Mouse (Mus musculus): ENCODE data around the gene Hist3h2a.
"Not testable (repeated sequence)": the region's sequence is repeated elsewhere in the genome, so short reads cannot be mapped to it uniquely, and the experiment has no call there.

Gene Hist3h2a

DNA sequence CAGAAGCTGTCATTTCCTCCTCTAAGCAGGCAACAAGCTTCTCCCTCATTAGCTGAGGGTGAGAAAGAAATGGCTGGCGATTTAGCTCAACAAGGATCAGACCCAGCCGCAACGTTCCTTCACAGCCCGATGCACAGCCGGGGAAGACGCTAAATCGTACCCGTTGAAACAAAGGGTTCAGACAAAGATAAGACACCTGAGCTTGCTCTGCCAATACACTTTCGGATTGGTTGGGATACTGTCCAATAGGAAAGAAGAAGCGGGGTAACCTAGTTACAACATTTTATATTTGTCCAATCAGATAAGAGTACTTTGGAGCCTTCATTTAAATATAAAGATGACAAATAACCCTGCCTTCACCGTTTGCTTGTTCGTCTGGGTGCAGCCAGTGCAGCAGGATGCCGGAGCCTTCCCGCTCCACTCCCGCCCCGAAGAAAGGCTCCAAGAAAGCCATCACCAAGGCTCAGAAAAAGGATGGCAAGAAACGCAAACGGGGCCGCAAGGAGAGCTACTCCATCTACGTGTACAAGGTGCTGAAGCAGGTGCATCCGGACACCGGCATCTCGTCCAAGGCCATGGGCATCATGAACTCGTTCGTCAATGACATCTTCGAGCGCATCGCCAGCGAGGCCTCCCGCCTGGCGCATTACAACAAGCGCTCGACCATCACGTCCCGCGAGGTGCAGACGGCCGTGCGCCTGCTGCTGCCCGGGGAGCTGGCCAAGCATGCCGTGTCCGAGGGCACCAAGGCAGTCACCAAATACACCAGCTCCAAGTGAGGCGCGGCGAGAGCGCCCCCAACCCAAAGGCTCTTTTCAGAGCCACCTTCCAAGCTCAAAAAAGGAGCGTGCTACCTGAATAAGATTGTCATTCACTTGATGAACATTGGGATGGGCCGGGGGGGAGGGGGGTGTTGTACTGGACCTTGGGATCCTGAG is 5.7 kb upstream of the Hist3h2a start, which contains the start of gene Hist3h2ba:
TSS of gene Hist3h2ba (plus strand) at position 379 of the 938 bp plus-strand sequence.
- peak; percentile 82 for DNase-seq

DNA sequence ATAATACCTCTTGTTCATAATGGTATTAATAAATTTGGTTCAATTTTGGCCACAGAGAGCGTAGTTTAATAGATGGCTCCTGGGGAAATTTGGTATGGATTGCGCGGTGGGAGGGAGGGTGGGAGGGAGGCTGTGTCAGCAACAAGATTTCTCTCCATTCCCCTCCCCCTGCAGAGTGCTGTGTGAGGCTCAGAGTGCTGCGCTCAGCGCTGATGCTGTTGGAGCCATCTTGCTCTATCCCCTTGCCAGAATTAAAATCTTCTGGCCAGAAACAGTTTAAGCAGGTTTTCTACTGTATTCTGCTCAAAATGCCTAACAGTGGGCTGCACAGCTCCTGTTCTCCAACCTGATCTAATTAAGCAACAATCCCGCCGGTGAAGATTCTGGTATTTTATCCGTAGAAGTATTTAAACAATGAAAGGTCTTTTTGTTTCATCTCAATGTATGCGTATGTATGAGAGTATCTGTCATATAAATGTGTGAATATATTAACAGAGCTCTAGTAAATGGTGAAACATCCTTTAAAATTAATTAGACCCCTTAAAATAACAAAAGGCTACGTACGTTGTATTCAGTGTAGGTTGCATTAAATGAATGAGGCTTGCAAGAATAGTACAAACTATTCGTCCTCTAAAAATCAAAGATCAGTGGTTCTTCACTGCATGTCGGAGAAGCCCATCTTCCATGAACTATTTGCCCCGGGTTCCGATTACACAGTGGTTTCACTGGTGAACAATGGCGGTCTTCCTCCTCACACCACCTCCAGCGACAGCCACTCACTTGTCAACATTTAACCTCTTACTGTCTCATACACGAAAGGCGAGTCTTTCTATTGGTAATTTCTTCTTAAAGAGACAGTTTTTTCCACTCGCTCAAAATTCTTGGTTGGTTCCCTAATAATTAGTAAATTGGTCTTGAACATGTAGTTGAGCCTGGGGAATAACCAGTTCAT is 4.7 kb upstream of the Hist3h2a start:
- DNase-seq, result peak; percentile 60

DNA sequence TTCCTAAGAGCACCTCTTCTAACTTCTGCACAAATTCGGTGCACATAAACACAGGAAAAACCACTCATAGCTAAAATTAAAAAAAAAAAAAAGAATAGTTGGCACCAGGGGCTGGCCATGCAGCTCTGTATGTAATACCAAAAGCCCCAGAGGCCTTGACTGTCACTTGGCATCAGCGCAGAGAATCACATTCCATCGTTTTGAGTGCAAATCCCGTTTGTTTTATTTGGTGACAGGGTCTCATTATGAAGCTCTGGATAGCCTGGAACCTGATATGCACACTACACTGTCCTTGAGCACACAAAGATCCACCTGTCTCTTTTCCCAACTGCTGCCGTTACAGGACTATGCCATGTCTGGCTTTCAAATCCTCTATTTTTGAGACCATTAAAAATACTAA is 3.3 kb upstream of the Hist3h2a start:
- DNase-seq, result no peak

DNA sequence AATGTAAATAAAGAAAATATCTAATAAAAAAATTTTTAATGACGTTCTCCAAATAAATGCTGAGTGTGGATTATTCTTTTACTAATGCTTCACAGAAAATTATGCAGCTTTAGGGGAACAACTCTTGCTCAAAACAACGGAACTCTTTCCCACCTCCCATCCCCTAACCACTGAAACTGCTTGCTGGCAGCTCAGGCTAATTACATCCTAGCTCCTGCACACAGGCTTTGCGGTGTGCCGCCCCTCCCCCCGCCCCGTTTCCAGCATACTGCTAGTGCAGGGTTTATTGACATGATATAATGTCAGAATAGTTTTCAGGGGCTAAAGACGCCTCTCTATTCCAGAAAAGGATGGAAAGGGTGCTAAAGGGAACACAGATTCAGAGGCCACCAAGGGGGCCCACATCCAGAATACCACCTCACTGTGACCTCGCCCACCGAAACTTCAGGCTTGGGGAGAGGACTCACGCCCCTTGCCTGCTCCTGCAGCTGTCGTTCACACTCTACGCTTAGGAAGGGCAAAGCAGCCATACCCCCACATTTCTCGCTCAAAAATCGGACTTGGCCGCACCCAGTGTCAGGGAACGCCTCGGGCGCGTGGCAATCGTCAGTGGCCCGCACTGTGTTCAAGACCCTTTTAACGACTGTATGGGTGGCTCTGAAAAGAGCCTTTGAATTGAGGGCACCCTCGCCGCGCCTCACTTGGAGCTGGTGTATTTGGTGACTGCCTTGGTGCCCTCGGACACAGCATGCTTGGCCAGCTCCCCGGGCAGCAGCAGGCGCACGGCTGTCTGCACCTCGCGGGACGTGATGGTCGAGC is 925 bp upstream of the Hist3h2a start:
- peak; percentile 67 for DNase-seq

DNA sequence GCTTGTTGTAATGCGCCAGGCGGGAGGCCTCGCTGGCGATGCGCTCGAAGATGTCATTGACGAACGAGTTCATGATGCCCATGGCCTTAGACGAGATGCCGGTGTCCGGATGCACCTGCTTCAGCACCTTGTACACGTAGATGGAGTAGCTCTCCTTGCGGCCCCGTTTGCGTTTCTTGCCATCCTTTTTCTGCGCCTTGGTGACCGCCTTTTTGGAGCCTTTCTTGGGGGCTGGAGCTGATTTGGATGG is 390 bp upstream of the Hist3h2a start:
- not testable (repeated sequence) for DNase-seq

DNA sequence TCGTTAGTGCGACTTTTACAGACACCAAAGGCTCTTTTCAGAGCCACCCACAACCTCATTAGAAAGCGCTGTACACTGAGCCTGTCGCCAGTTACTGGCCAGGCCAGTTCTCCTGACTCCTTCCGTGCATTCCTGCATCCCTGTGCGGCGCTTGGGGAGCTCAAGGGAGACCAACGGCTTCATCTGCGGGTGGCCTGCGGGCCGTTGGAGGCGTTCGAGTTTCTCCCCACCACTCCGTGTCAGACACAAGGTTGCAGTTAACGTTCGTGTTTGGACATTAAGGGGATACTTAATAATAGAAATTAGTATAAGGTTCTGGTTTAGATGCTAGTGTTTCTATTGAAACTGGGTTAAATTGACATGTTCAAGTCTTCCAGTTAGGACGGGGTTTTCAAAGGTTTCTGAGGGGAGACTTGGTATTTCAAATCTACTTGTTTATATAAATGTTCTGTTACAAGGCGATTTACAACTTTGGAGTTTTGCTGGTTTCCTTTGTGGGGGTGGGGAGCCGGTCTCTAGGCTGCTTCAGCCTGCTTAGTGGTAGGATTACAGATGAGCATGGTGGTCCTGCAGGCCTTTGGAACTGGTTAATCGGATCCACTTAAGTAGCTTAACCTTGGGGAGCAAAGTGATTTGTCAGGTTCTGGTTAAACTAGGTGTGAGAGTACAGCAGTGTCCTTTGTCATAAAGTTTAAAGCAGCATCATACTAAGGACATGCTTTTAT is 820 bp downstream of the Hist3h2a start:
- DNase-seq, result peak; percentile 55

DNA sequence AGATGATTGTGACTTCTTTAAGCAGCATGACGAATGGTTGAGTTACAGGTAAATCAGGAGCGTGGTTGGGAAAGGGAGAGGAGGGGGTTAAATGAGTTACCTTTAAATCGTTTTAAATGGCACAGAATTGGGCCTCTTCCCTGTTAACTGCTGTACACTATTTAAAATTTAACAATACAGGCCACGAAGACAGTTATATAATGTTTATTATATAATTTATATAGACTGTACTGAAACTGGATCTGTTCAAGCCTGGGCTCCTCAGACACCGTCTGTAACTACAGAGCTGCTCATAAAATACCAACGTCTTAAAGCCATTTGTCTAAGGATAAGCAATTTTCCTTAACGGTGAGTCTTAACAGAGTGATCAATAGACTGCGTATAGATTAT is 1.4 kb downstream of the Hist3h2a start:
- DNase-seq, result no peak

DNA sequence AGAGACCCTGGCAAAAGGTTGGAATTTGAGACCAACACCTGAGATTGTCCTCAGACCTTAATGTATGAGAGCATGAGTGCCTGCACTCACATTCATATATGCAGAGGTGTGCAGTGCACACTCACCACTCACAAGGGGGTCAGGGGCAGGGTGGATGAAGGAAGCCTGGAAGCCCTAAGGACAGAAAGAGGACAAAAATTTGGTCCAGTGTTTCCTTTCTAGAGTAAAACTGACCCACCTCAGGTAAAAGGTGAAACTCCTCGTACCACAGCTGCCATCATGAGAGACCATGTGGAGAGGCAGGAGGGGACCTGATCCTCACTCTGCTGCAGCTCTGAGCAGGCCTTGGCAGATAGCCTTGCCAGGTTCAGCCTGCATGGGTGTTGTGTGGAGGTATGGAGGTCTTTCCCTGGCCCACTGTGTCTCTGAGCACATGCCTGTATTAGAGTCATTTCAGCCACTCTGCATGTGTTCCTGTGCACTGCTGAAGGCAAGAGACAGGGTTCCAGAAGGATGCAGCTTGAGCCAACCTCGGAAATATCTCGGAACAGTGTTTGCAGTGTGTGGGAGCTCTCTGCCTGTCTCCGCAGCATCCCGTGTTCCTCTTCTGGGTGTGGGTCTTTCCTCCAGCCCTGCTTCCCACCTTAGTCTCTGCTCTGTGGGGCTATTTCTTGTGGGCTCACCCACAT is 2.9 kb downstream of the Hist3h2a start:
- no peak for DNase-seq

DNA sequence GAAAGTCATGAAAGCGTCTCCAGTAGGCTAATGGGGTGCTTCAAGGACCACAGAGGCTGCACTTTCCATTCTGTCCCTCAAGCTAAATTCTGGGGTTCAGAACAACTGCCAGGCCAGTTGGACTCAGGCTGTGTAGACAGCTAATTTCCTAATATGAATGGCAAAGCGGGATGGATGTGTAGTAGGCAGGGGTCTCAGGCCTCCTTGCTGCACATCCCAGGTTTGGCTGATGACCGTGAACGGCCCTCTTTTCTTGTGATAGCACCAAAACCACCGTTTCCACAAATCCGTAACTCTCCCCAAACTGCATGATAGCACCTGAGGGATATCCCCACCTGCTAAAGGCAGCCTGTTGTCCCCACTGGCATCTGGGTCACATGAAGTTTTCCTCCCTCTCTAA is 4.1 kb downstream of the Hist3h2a start:
- DNase-seq, result no peak

DNA sequence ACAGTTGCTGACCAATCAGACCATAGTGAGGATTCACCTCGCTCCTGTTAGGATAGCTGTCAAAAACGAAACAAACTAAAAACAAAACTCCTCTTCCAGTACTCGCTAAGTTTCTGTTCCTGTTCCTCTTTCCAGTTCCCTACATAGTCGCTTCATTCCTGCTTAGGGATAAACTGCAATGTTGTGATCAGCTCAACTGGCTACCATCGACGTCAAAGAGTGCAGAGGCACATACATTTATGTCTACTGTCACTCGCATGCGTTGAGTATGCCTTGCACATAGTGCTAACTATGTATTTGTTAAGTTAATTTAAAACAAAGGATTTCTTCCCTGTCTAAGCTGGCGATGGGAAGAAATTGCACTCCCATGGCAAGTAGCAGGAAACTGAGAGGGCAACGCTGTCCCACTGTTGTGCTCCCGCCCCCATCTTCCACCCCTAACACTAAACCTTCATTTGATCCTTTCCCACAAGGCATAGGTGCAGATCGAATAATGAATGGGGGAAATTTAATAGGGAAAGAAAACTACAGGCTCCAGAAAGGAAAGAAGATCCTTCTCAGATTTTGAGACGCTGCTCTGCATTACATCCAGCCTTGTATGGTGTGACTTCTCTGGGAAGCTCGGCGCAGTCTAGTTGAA is 4.8 kb downstream of the Hist3h2a start:
- DNase-seq, result no peak

DNA sequence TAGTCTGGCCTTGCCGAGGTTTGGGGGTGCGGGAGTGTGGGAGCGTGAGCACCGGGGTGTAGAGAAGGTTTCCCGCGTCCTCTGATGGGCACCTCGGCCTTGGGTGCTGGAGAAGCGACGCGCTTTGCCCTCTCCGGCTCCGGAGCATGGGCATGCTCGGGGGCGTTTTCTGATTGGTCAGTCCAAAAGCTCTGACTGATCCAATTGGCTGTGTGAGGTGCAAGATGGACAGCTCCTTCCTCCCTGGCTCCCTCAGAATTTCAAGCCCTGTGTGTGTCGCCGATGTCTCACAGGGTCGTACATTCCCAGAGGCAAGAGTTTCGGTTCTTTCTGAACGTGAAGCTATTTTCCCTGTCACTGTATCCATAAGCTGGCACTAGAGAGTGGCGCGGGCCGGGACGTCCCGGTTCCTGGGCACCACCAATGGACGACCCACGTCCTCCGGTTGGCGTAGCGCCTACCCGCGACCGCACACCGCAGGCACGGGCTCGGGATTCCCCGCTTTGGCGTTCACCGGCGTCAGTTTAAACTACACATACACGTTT is 5.5 kb downstream of the Hist3h2a start:
- peak; percentile 74 for DNase-seq

DNA sequence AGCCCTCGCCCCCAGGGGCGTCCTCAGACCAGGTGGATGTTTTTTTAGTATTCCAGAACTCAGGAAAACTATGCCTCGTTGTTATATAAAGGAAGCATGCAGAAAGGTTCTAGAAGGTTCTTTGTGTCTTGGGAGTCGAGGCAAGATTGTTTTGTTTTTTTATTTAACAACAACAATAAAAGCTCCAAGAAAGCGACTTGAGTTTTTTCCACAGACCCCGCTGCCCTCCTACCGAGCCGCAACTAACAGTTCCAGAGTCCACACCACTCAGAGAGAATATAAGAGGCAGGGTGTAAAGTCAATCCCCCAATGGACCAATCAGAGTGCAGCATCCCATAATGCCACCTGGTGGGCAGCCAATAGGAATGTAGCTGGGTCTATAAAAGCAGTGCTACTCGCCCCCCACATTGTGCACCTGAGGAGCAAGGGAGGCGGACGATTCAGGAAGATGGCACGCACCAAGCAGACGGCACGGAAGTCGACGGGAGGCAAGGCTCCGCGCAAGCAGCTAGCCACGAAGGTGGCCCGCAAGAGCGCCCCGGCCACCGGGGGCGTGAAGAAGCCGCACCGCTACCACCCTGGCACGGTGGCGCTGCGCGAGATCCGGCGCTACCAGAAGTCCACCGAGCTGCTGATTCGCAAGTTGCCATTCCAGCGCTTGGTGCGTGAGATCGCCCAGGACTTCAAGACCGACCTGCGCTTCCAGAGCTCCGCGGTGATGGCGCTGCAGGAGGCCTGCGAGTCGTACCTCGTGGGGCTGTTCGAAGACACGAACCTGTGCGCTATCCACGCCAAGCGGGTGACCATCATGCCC is 7.1 kb downstream of the Hist3h2a start:
- no peak for DNase-seq

DNA sequence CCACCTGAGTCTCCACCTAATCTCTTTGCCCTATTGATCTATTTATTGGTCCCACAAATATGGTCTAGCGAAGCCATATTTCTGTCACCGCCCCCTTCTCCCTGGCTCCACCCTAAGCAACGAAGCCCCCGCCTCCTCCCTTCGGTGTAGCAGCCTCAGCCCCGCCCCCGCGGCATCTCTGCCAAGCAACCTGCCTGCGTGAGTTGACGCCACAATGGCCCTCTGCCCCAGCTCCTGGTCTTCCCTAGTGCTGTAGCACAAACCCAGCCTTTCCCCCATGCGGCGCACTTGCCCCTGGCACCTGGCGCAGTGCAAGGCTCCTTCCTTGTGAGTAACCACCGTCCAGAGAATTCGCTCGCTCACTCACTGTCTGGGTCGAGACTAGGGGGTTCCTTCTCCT is 9.1 kb downstream of the Hist3h2a start:
- peak; percentile 74 for DNase-seq

DNA sequence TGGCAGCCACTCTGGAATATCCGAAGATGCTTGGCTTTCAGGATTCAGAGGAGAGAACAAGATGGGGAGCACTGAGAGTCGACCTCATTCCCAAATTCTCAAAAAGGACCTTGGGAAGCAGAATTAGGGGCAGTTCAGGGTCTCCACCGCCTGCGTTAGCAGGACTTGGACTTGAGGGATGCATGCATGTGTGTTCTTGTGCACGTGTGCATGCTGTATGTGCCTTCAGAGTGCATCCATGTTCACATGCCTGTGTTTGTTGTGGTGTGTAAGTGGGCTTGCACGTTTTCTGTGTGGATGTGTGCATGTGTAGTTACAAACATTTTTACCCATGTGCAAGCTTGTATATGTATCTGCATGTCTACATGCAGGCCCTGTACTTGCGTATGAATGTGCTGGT is 9.7 kb downstream of the Hist3h2a start:
- DNase-seq, result no peak

DNA sequence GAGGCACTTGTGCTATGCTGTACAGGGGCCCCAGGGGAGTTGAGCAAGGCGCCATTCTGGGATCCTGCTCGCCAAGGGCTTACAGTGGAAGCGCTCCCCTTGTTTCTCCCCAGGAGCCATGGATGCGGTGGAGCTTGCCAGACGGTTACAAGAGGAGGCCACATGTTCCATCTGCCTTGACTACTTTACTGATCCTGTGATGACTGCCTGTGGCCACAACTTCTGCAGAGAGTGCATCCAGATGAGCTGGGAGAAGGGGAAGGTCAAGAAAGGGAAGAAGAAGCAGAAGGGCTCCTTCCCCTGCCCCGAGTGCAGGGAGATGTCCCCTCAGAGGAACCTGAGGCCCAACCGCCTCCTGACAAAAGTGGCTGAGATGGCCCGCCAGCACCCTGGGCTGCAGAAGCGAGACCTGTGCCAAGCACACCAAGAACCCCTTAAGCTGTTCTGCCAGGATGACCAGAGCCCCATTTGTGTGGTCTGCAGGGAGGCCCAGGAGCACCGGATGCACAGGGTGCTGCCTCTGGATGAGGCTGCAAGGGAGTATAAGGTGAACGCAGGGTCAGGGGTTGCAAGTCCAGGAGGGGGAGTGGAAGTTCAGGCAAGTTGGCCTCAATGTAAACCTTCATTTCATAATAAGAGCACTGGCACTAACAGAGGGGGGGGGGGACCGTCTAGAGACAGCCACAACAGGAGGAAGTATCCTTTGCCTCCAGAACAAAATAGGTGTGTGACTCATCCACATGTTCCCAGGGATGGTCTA is 10.7 kb downstream of the Hist3h2a start:
- no peak for DNase-seq

DNA sequence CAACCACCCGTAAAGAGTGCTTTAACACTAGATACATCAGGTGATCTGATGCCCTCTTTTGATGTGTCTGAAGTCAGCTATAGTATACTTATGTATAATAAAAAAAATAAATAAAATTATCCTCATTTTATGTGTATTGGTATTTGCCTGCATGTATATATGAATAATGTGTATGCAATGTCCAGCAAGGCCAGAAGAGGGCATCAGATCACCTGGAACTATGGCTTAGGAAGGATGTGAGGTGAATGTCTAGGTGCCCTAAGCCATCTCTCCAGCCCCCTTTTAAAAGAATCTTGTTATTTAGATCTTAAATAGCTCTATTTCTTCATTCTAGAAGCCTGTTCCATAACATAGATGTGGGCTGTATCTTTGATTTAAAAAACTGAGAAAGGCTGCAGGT is 12.9 kb downstream of the Hist3h2a start:
- peak; percentile 70 for DNase-seq

DNA sequence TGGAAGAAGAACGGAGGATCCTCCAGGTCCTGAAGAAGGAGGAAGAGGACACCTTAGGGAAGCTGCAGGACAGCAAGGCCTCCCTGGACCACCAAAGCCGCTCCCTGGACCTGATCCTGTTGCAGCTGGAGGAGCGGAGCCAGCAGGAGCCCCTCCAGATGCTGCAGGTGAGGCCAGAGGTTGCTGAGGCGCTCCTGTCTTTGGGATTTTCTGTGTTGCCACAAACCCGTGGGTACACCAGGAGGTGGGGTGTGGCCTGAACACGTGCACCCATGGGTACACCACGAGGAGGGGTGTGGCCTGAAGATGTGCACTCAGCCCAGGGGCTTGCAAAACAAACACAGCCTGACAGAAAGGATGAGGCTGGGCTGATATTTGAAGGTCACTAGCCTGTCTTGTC is 14.1 kb downstream of the Hist3h2a start:
- DNase-seq, result no peak

DNA sequence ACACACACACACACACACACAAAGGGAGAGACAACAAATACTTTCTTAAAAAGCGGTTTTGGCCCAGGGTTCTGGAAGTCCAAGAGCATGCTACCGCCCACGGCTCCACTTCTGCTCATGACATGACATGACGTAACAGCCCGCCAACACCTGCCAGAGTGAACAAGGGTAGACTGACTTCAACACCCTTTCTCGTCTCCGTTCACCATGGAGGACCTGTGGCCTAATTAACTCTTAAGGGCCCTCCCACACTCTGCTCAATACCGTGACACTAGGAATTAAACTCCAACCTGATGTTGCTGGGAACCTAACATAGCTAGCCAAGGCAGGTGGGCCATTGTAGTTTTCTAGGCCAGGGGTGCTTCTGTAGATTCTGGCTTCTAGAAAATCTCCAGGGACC is 14.5 kb downstream of the Hist3h2a start:
- no peak for DNase-seq

DNA sequence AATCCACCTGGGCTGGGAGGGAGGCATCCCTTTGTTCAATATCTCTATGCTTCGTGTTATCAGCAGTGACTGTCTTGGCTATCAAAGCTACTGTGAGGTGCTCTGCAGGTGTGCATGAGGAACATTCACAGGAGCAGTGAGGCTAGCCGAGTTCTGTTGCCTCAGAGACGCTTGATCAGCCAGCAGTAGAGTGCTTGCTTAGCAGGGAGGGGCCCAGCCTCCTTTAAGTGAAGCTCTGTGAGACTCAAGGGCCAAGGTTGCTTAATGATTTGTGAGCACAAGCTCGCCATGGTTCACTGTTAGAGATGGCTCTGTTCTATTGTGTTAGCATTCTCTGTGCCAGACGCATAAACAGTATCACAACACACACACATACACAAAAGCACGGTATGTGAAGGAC is 15.2 kb downstream of the Hist3h2a start:
- DNase-seq, result no peak

Measured in thymus, postnatal 4 days (tissue).